16 mouse cellular contexts compared by ENCODE assay signal in genomic region chr13:70866971-70867625, GRCm38 (mm10). TPM values are rescaled to one million over a fixed set of nuclear protein-coding genes. Genes with fewer than 3 reads are reported as not detected.
DNase-seq lines count a peak whose midpoint lies in the region; ATAC-seq and TF ChIP-seq lines count a peak whose summit lies in the region.
"Had no signal": no experiment of that assay in that cellular context is flagged by ENCODE, and none has a peak within 500 bp of the region (broad histone marks: within the 10 kb centered on the region; RNA-seq: fewer than 3 reads in every experiment).

No protein-coding gene starts in this region.

- H3K27me3 ChIP-seq in lung, embryonic 15.5 days: no peaks in the 10 kb centered on the region
- no peaks in the 10 kb centered on the region for H3K27me3 ChIP-seq in kidney, embryonic 15.5 days
- no peaks in the 10 kb centered on the region for H3K27me3 ChIP-seq in liver, embryonic 12.5 days (replicated peaks)
- H3K27me3 ChIP-seq: hindbrain, embryonic 13.5 days; midbrain, embryonic 15.5 days had no signal

- no peak for DNase-seq in lung, adult 2 months
- DNase-seq in yolk sac, embryonic 10.5 days (ENCODE audit: low spot score): peak; percentile 61
- no peak for DNase-seq in thymus, adult 18-20 months
- DNase-seq: adrenal gland, postnatal 25 days; cerebellum, postnatal 25 days; left cerebral cortex, postnatal 4 days; thymus, postnatal 4 days had no signal

- H3K4me2 ChIP-seq in lung, embryonic 15.5 days: no peak overlapping the region
- no peak overlapping the region for H3K4me2 ChIP-seq in kidney, embryonic 15.5 days
- no peak overlapping the region for H3K4me2 ChIP-seq in liver, embryonic 12.5 days
- H3K4me2 ChIP-seq: hindbrain, embryonic 13.5 days; midbrain, embryonic 15.5 days had no signal

- WGBS in lung, embryonic 15.5 days: 83% methylated on average over 11 of the region's 11 CpGs
- WGBS in lung, adult 2 months: 87% methylated on average over 11 of the region's 11 CpGs
- 80% methylated on average over 11 of the region's 11 CpGs for WGBS in kidney, embryonic 15.5 days
- 76% methylated on average over 11 of the region's 11 CpGs for WGBS in liver, embryonic 12.5 days (ENCODE audit: insufficient replicate concordance)

- H3K9ac ChIP-seq in lung, embryonic 15.5 days: no peak overlapping the region
- H3K9ac ChIP-seq in kidney, embryonic 15.5 days: no peak overlapping the region
- H3K9ac ChIP-seq in liver, embryonic 12.5 days: no peak overlapping the region
- H3K9ac ChIP-seq: hindbrain, embryonic 13.5 days; midbrain, embryonic 15.5 days had no signal

- no peaks in the 10 kb centered on the region for H3K9me3 ChIP-seq in lung, embryonic 15.5 days
- H3K9me3 ChIP-seq in kidney, embryonic 15.5 days (replicated peaks): no peaks in the 10 kb centered on the region
- H3K9me3 ChIP-seq in liver, embryonic 12.5 days (replicated peaks): no peaks in the 10 kb centered on the region
- H3K9me3 ChIP-seq: hindbrain, embryonic 13.5 days; midbrain, embryonic 15.5 days had no signal

- no peak overlapping the region for H3K4me3 ChIP-seq in lung, embryonic 15.5 days
- no peak overlapping the region for H3K4me3 ChIP-seq in lung, adult 2 months (replicated peaks; ENCODE audit: extremely low read depth, low read depth, low read length)
- H3K4me3 ChIP-seq in kidney, embryonic 15.5 days (replicated peaks): no peak overlapping the region
- no peak overlapping the region for H3K4me3 ChIP-seq in liver, embryonic 12.5 days
- H3K4me3 ChIP-seq: hindbrain, embryonic 13.5 days; layer of hippocampus, adult 2 months; midbrain, embryonic 15.5 days had no signal

- no peaks in the 10 kb centered on the region for H3K36me3 ChIP-seq in lung, embryonic 15.5 days
- no peaks in the 10 kb centered on the region for H3K36me3 ChIP-seq in kidney, embryonic 15.5 days
- H3K36me3 ChIP-seq in liver, embryonic 12.5 days: no peaks in the 10 kb centered on the region
- H3K36me3 ChIP-seq: hindbrain, embryonic 13.5 days; midbrain, embryonic 15.5 days had no signal

- H3K27ac ChIP-seq in lung, embryonic 15.5 days: no peak overlapping the region
- peak overlapping the region; percentile 84 for H3K27ac ChIP-seq in kidney, embryonic 15.5 days
- H3K27ac ChIP-seq in liver, embryonic 12.5 days: no peak overlapping the region
- H3K27ac ChIP-seq: hindbrain, embryonic 13.5 days; layer of hippocampus, adult 2 months; midbrain, embryonic 15.5 days had no signal

- TF ChIP-seq POLR2A in lung, adult 2 months (IDR thresholded peaks at IDR 0.05; ENCODE audit: borderline replicate concordance, extremely low read depth, low read depth, low read length): no peak

- ATAC-seq in lung, embryonic 15.5 days (ENCODE audit: borderline replicate concordance, extremely low read depth, low FRiP score, low TSS enrichment): peak; percentile 39; the same call in 1 of the 2 replicates
- peak; percentile 89 for ATAC-seq in kidney, embryonic 15.5 days (replicated peaks; ENCODE audit: low FRiP score)
- peak; percentile 71 for ATAC-seq in liver, embryonic 12.5 days
- no peak for ATAC-seq in megakaryocyte progenitor cell, adult 5-6 weeks (replicated peaks; ENCODE audit: poor library complexity)
- no peak for ATAC-seq in cerebellum, adult (ENCODE audit: insufficient number of reproducible peaks, low FRiP score, low TSS enrichment)
- ATAC-seq: midbrain, embryonic 15.5 days had no signal

- peaks cover 3% of the 10 kb centered on the region; the same call in 1 of the 2 replicates for H3K4me1 ChIP-seq in lung, embryonic 15.5 days
- no peaks in the 10 kb centered on the region for H3K4me1 ChIP-seq in lung, adult 2 months (ENCODE audit: control insufficient read depth, insufficient read depth, low read length)
- H3K4me1 ChIP-seq in kidney, embryonic 15.5 days: 0 out of 2 replicates have a peak, but pooled peaks cover 3% of the 10 kb centered on the region
- no peaks in the 10 kb centered on the region for H3K4me1 ChIP-seq in liver, embryonic 12.5 days
- H3K4me1 ChIP-seq: hindbrain, embryonic 13.5 days; midbrain, embryonic 15.5 days had no signal

- TF ChIP-seq CTCF in lung, adult 2 months (IDR thresholded peaks at IDR 0.05; ENCODE audit: insufficient read depth, low read length): no peak

RNA-seq across cellular contexts. Expression of gene Adamts16, which starts 25.5 kb away (rescaled TPM):
- polyA plus RNA-seq in lung, embryonic 15.5 days (2015; fragmentation: Nextera tagmentation; extraction: Ambion mirVana): 0.09 and 0.11 TPM in 2 replicates
- polyA plus RNA-seq in lung, adult 2 months (2012; rRNA removed): 0.04 TPM in 1 of 2 replicates, not detected in the other
- polyA plus RNA-seq in kidney, embryonic 15.5 days (2015; fragmentation: Nextera tagmentation; extraction: Ambion mirVana): 14.5 and 15.2 TPM in 2 replicates
- 0.18 TPM in 1 of 2 replicates, not detected in the other for polyA plus RNA-seq in liver, embryonic 12.5 days (2016; fragmentation: Nextera tagmentation; extraction: Ambion mirVana)
- not detected in 2 replicates for total RNA-seq in megakaryocyte progenitor cell, adult 5-6 weeks (2015)
- total RNA-seq in megakaryocyte progenitor cell, adult 5-6 weeks (2017): not detected in 2 replicates
- total RNA-seq: granulocyte monocyte progenitor cell, adult 5-6 weeks had no signal

Comparison
In these comparisons a context has a peak if more than half of its experiments do, and no peak if none do; other contexts are left out.
1. ATAC-seq: peak in lung, embryonic 15.5 days (single experiment), kidney, embryonic 15.5 days (single experiment) and liver, embryonic 12.5 days (single experiment); none in megakaryocyte progenitor cell, adult 5-6 weeks (single experiment) and cerebellum, adult (single experiment).
2. RNA of gene Adamts16, which starts 25.5 kb away (polyA plus RNA-seq): 14.5 to 15.2 TPM in kidney, embryonic 15.5 days; 0.09 to 0.11 TPM in lung, embryonic 15.5 days, 0.04 TPM in lung, adult 2 months and 0.18 TPM in liver, embryonic 12.5 days; every median in the first group is over 10 times any median in the second.